Mouse (Mus musculus): ENCODE data around the gene Kynu. TPM values are rescaled to one million over a fixed set of nuclear protein-coding genes. Genes with fewer than 3 reads are reported as not detected.

Kynu gene
- total RNA-seq, 2 experiments from 2014 or later, result 0.10 TPM; not detected in 1

DNA sequence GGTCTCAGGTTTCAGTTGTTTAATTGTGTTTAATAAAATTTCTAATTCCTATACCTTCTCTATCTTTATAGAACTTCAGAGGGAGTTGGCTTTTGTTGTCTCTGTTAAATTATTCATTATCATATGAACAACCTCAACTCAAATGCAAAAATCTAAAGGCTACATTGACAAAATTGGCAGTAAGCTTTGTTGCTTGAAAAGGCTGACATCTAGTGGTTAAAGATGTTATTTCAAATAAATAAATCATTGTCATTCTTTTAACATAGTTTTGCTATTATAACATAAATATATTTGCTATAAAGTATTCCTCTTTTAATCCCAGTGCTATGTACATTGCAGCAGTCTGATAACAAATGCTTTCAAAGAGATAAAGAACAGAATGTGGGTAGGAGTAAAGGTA is 81.4 kb downstream of the Kynu start:
- no peak for ATAC-seq (replicated peaks; ENCODE audit: poor library complexity)

DNA sequence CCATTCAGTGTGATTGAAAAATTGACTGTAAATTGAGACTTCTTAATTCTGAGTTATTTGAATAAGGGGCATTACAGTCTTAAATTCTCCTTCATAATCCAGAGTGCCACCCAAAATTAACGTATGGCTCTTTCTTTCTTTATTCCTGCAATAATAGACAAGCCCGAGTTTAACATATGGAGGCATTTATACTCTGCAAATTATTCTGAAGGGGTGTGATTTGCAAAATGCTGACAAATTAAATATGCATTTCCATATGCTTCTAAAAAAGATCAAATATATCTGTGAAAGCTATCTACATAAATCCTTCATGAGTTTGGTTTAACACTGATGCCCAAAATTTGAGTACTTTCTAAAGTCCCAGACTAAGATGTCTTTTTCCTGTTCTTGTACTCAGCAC is 91.8 kb downstream of the Kynu start:
- no peak for ATAC-seq (replicated peaks; ENCODE audit: poor library complexity)

DNA sequence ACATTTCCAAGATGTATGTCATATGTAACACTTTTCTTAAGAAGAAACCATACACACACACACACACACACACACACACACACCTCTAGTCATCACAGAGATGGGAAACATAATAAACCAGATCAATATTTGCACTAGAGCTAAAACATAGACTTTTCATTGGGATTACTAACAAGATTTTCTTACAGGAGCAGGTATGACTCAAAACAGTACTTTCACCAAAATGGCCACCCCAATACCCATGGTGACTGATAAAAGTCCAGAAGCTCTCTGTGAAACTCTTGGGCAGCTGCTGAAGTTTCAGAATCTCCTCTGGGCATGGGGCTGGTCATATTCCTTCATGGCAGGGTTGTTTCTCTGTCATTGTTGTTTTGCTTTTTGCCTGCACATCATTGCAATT is 114.5 kb downstream of the Kynu start:
- ATAC-seq (replicated peaks; ENCODE audit: poor library complexity), result no peak

DNA sequence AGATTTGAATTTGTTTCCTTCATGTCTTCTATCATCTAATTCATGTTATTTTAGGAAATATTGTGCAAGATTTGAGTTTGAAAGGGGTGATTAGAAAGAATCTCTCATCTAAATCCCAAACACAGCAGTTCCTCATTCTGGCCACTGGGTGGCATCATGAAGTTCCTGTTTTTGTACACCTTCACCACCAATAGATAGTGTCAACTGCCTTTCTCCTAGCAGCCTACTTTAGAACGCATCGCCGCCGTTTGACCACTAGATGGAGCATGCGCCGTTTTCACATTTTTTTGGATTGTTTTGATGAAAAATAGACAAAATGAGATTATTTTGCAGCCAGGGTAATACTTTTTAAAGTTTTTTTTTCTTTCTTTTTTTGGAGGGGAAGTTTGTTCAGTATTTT is 118.5 kb downstream of the Kynu start:
- peak; percentile 100 for ATAC-seq (replicated peaks; ENCODE audit: poor library complexity)

DNA sequence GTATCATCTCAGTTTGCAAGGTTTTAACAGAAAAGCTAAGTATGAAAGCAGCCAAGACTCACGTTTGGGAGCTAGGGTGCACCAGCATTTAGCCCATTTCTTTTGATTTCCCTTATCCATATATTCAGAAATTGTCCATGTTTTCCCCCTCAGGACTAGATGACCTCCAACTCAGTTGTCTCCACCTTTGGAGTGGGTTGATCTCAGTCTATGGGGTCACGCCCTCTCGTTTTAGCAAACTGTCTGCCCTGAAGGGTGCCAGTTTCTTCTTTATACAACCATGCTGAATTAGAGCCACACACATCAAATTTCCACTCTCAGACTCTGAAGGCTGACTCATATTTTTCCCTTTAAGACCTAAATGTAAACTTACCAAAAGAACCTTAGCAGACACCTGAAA is 119.0 kb downstream of the Kynu start:
- no peak for ATAC-seq (replicated peaks; ENCODE audit: poor library complexity)

DNA sequence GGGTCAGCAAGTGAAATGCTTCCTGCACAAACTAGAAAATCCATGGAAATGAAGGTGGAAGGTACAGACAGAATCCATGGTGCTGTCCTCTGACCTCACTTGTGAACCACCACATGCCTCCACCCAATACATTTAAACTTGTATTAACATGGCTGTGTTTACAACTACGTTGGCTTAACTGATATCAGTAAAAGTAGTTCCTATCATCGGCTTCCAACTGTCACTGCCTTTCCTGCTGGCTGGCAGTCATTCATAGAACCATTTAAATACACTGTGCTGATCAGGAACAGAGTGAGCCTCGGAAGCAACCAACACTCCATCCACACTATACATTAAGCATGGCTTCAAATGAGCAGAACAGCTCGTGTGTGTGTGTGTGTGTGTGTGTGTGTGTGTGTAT is 120.1 kb downstream of the Kynu start:
- ATAC-seq (replicated peaks; ENCODE audit: poor library complexity), result peak; percentile 22; the same call in 1 of the 2 replicates

DNA sequence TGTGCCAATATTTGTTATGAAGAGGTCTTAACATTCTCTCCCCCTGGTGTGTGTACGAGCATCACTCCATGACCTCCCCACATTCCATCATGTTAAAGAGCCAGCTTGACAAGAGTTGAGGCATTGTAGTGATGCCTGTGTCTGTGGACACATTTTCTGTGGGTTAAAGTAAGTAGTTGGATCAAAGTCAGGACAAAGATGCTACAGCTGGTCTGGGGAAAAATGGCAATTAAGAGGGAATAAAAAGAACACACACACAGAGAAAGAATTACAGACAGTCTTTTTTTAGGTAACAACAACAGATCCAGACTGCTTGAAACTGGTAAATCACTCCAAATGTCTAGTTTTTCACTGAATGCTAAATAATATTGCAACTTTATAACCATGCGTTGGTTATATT is 135.3 kb downstream of the Kynu start:
- ATAC-seq (replicated peaks; ENCODE audit: poor library complexity), result no peak

DNA sequence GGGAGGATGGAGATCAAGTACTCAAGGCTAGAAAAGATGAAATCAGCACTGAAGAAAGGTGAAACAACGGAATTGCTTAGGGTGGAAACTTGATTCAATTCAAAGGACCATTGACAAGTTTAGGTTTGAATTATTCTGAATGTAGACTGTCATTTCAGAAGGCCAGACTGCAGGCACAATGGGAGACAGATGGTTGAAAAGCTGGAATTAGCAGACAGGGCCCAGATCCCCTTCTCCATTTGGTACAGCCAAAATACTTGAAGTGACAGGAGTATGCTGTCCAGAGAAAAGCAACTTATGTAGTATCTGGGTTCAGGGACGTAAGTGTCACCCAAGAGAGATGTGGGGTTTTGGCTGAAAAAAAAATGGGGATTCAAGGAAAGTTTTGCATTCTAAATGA is 136.2 kb downstream of the Kynu start:
- ATAC-seq (replicated peaks; ENCODE audit: poor library complexity), result no peak

DNA sequence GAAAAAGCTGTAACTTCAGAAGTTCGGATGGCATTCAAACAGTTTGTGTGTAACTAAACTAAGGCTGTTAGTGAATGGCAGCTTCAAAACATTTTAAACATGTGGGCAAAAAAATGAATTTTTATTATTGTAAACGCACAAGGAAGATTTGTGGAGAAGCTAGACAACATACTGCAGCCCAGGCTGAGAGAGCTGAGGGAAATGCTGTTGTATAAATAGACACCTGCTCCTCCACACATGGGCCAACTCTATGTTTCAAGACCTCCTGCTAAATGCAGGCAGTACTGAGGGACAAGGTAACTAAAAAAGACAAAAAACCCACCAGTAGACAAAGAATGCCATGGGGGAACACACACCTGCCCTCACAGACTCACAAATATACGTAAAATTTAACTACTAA is 140.5 kb downstream of the Kynu start:
- ATAC-seq (replicated peaks; ENCODE audit: poor library complexity), result no peak

DNA sequence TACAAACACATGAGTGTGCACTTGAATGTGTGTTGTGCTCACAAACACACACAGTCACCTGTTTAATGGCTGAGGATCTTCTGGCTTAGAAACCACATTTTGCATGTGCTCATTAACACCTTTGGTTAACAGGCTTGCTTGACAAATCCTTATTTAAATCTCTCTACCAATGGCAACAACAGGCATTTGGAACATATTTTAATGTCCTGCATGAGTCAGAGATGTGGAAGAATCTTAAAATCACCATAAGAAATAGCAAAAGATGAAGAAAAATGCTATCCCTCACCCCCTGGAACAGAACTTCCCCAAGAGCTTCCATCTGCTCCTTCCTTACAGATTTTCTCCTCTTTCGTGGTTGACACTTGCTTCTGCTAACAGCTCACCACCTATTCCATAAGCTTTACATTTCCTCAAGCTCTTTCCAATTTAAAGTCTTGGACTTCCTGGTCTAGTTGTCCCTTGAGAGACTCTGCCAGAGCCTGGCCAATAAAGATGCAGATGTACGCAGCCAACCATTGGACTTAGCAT is 157.5 kb downstream of the Kynu start:
- ATAC-seq (replicated peaks; ENCODE audit: poor library complexity), result no peak

DNA sequence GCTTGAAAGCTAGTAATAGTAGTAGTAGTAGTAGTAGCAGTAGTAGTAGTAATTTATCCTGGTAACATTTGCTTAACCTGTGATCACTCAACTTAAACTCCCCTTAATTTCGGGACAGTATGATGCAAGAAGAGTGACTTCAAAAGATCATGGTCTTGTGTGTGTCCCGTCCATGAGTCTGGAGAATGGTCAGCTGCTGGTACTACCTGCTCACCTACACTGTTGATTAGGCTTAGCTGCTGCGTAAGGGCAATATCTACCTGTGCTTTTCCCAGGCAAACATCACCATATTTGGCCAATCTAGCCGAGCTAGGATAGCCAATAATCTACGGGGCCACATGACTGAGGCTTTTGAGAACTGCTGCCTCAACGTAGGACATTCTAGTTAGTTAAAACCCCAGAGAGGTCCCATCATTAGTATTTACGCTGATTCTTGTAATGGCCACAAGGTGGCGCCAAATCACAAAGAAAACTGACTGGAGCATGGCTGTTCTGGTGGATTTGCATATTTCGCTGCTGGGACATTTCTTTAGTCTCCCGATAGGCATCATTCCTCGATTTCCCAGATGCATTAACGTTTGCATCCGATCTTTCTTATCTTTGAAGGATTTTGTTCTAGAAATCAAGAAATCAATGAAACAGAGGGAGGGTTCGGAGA is 167.4 kb downstream of the Kynu start:
- peak; percentile 86 for ATAC-seq (replicated peaks; ENCODE audit: poor library complexity)

DNA sequence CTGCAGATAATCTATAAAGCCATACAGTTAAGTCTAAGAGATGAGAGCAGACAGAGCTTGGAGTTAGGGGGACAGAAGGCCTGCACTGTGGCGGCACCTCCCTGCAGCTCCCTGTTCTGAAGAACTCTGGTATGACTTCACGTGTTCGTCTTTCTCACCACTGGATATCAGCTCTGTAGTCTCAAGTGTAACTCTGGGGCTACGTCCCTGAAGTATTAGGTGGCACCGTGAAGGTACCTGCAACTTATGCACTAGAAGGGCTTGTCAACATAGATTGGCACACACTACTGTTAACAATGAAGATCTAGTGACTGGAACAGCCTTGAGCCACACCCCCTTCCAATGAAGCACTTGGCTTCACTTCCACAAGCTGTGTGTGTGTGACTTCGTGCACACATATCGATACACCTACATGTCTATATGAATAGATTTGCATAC is 168.0 kb downstream of the Kynu start:
- ATAC-seq (replicated peaks; ENCODE audit: poor library complexity), result peak; percentile 21; the same call in 1 of the 2 replicates

DNA sequence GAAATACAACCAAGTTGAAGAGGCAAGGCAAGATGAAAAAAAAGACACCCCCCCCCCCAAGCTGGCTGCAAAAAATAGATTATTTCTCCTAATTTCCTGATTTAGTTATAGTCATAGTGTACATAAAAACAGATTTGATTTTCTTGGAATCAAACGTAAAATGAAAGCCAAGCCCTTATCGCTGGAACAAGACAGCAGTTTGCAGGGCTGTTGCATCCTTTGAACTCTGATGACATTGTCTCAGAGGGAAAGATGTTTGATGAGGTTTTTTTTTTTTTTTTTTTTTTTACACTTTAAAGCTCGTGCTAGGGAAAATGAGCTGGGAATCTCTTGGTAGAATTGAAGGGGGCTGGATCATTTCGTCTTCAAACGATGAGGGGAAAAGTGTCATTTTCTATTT is 172.1 kb downstream of the Kynu start:
- no peak for ATAC-seq (replicated peaks; ENCODE audit: poor library complexity)

DNA sequence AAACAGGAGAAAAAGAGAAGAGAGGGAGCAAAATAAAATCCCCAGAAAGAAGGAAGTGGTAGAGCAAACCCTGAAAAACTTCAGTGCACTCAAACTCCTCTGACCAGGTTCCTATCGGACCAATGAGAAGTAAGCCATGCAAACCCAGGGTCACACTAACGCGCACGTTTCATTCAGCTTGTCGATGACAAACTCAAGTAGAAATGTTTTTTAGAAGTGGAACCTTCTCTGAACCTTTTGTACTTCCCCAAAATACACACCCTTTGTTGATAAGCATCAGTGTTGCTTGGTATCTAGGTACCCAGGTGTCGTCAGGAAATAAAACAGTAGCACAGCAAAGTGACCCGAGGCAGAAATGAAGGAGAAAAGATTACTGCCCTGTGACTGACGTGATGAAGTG is 172.6 kb downstream of the Kynu start:
- ATAC-seq (replicated peaks; ENCODE audit: poor library complexity), result peak; percentile 65

DNA sequence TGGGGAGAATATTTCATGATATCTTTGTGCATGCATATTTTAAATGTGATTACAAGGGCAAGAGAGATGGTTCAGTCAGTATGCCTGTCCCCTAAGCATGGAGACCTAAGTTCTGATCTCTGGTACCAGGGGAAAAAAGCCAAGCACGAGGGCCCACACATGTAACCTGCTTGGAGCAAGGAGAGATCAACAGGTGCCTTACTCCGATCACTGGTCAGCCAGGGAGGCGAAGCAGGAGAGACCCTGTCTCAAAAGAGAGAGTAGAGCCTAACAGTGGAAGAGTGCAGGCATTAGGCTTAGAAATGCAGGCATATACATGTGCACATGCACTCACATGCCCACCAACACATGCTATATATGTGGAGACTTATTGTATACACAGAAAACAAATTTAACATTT is 173.7 kb downstream of the Kynu start:
- no peak for ATAC-seq (replicated peaks; ENCODE audit: poor library complexity)

Other genes with a start within 250 kb of the Kynu start
- 120 and 124 TPM in 2 replicates for gene Arhgap15, start 193.5 kb downstream of the Kynu start, total RNA-seq (2015)
- 111 and 122 TPM in 2 replicates for gene Arhgap15, start 193.5 kb downstream of the Kynu start, total RNA-seq (2017)